Mouse (Mus musculus): Measurements from ENCODE around the gene Chrm1. TPM values are rescaled to one million over a fixed set of nuclear protein-coding genes. Genes with fewer than 3 reads are reported as not detected.

Chrm1 gene
- total RNA-seq (2023), result not detected

DNA sequence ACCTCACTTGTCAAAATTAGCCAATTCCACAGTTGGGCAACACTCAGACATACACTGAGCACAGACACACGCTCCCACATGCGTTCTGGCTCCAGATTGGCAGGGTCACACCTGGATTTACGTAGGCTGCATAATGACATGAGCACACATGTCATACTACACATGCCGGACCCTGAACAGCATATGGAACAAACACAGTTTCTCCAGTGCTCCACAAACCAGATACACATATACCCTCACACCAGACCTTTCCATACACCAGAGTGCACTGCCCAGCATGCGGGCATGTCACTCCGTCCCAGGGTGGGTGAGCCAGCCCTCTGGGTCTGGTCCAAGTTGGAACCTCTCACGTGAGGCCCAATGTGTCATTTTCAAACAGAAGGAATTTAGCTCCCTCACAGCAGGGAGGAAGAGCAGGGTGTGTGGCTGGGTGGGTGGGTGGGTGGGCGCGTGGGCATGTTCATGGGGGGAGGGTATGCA lies at the start of gene Chrm1:
Chrm1 (plus strand) TSS at position 430 of the 480 bp plus-strand sequence.

DNA sequence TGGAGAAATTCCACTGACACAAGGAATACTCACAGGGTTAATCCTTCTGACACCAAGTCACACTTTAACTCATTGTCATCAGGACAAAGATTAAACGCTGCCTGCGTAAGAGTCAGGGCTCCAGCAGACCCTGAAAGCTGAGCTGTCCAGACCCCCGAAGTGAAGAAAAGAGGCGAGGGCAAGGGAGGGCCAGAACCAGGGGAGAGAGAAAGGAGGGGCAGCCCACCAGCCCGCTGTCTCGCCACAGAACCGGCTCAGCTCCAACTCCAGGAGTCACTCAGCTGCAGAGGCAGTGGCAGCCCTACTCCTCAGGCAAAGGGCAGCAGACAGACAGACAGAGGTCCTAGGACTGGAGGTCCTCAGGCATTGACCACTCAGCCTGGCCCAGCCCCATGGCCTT lies 45.7 kb upstream of the Chrm1 start, which contains the start of gene Slc22a6:
Slc22a6 (plus strand) TSS at position 136 of the 400 bp plus-strand sequence.

DNA sequence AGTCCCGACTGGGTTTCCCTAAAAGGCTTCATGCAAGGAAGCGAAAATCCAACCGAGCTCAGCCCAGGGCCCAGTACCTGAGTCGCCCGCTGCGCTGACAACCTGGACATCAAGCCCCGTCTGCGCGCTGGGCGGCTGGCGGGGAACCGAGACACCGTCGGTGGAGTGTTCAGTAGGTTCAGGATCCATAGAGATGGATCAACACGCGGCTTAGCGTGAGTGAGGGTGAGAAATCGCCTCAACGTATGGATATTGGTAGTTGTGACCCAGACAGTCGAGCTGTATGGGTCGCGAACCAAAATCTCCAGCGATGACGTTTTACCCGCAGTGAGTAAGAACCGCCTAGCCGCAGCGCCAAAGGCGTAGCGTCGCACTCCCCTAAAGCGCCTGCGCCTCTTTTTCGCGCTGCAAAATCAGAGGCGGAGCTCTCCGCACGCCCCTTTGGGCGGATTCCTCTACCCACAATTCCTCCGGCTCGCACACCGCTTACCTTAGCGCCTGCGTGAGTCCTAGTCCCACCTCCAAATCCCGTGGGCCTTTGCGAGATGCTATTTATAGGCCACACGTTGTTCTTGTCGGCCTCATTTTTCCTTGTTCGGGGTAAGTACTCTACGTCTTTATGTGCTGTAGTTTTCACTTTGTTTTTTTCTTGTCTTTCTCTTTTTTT lies 59.5 kb downstream of the Chrm1 start, which contains the start of gene Slc3a2:
Slc3a2 (minus strand) TSS at position 463 of the 667 bp plus-strand sequence.

Other genes with a start within 250 kb of the Chrm1 start
- not detected for gene Slc22a8, start 72.5 kb upstream of the Chrm1 start, total RNA-seq (2023)
- gene Slc22a6, start 45.8 kb upstream of the Chrm1 start, total RNA-seq (2023), result not detected
- 200 TPM for gene Slc3a2, start 59.6 kb downstream of the Chrm1 start, total RNA-seq (2023)
- gene Wdr74, start 72.0 kb downstream of the Chrm1 start, total RNA-seq (2023), result 89.2 TPM
- gene 1700092M07Rik, start 76.9 kb downstream of the Chrm1 start, total RNA-seq (2023), result 2.3 TPM
- gene Stx5a, start 77.6 kb downstream of the Chrm1 start, total RNA-seq (2023), result 265 TPM
- 559 TPM for gene Nxf1, start 93.3 kb downstream of the Chrm1 start, total RNA-seq (2023)
- gene Tmem223, start 107.2 kb downstream of the Chrm1 start, total RNA-seq (2023), result 30.8 TPM
- 61.1 TPM for gene Tmem179b, start 110.7 kb downstream of the Chrm1 start, total RNA-seq (2023)
- gene Taf6l, start 122.6 kb downstream of the Chrm1 start, total RNA-seq (2023), result 9.8 TPM
- 50.4 TPM for gene Polr2g, start 134.8 kb downstream of the Chrm1 start, total RNA-seq (2023)
- 0.26 TPM for gene Zbtb3, start 138.8 kb downstream of the Chrm1 start, total RNA-seq (2023)
- 21.2 TPM for gene Ttc9c, start 155.5 kb downstream of the Chrm1 start, total RNA-seq (2023)
- 101 TPM for gene Hnrnpul2, start 156.2 kb downstream of the Chrm1 start, total RNA-seq (2023)
- 16.0 TPM for gene AC129217.1, start 166.0 kb downstream of the Chrm1 start, total RNA-seq (2023)
- 37.6 TPM for gene Bscl2, start 173.7 kb downstream of the Chrm1 start, total RNA-seq (2023)
- not detected for gene Gng3, start 175.4 kb downstream of the Chrm1 start, total RNA-seq (2023)
- 0.91 TPM for gene Lrrn4cl, start 187.0 kb downstream of the Chrm1 start, total RNA-seq (2023)
- 116 TPM for gene Ubxn1, start 207.7 kb downstream of the Chrm1 start, total RNA-seq (2023)
- gene Uqcc3, start 217.1 kb downstream of the Chrm1 start, total RNA-seq (2023), result 36.2 TPM
- gene Lbhd1, start 219.9 kb downstream of the Chrm1 start, total RNA-seq (2023), result 9.4 TPM
- gene Gm49403, start 220.1 kb downstream of the Chrm1 start, total RNA-seq (2023), result not detected
- 25.8 TPM for gene 1810009A15Rik, start 225.1 kb downstream of the Chrm1 start, total RNA-seq (2023)
- 3.8 TPM for gene Gm49416, start 225.1 kb downstream of the Chrm1 start, total RNA-seq (2023)
- gene Ints5, start 229.2 kb downstream of the Chrm1 start, total RNA-seq (2023), result 18.6 TPM
- 134 TPM for gene Ganab, start 234.3 kb downstream of the Chrm1 start, total RNA-seq (2023)